Mouse (Mus musculus): ENCODE data around the gene Cacna1i. TPM values are rescaled to one million over a fixed set of nuclear protein-coding genes. Genes with fewer than 3 reads are reported as not detected.

Gene Cacna1i
- total and polyA plus RNA-seq, 2 experiments from 2014 or later: not detected

DNA sequence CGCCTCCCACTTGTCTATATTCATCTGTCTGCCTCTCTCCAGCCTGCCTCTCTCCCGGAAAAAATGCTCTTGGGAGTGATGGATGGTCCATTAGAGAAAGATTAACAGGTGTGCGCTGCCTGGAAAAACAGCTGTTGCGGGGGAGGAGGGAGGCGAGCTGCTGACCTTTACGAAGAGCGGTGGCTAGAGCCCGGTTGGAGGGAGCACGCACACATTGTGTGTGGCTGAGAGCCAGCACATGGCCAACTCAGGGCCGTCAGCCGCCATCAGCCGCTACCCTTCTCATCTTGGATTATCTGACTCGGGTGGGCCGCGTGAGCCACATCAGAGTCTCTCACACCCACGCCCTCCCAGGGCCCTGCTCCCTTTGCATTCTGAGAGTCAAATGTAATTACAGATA lies 79.9 kb downstream of the Cacna1i start:
- Histone ChIP-seq H3K4me2 (ENCODE audit: low read depth, low read length) (no peak overlapping the region), H3K4me3 (ENCODE audit: low read depth, low read length) (no peak overlapping the region), H3K9ac (replicated peaks; ENCODE audit: low read depth, low read length) (no peak overlapping the region), H3K27me3 (ENCODE audit: control insufficient read depth, insufficient read depth, low read length) (0 out of 2 replicates have a peak, but pooled peaks cover 5% of the 10 kb centered on the region), H3K4me1 (ENCODE audit: control insufficient read depth, insufficient read depth) (peaks cover 2% of the 10 kb centered on the region; the same call in 1 of the 2 replicates), H3K36me3 (replicated peaks; ENCODE audit: control insufficient read depth, insufficient read depth, low read length) (no peaks in the 10 kb centered on the region), H3K27ac (ENCODE audit: low read depth) (no peak overlapping the region), H3K9me3 (replicated peaks; ENCODE audit: control insufficient read depth, low read length) (no peaks in the 10 kb centered on the region)
- WGBS: 17% methylated on average over 16 of the region's 16 CpGs
- ATAC-seq (ENCODE audit: insufficient read depth, low read depth): no peak
- no peak for DNase-seq (ENCODE audit: low spot score)
- no peak for TF ChIP-seq EP300 (IDR thresholded peaks at IDR 0.05; ENCODE audit: low read depth)
- no peak for TF ChIP-seq CTCF (IDR thresholded peaks at IDR 0.05; ENCODE audit: low read depth)

DNA sequence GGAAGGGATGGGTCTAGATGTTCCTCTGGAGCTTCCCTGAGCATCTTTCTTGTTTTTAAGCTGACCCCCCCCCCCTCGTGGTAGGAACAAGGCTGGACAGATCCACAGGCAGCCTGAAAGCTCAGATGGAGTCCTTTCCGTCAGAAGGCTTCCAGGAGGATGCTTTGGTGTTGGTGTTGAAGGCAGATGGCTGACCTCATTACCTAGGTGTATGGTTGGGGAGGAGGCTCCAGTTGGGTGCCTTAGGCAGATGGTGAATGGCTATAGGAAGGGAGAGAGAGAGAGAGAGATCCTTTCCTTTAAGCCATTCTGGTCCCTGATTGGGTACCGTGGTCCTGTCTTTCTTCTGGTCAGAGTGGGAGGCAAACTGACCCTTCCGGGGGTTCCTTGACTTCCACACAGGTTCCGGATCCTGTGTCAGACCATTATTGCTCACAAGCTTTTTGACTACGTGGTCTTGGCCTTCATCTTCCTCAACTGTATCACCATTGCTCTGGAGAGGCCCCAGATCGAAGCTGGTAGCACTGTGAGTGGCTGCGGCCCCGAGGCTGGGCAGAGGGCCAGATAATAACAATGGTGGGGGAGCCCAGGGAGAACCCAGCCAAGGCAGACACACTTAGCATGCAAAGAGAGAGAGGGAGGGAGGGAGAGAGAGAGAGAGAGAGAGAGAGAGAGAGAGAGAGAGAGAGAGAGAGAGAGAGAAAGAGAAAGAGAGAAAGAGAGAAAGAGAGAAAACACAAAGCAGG lies 86.4 kb downstream of the Cacna1i start:
- Histone ChIP-seq H3K4me1 (ENCODE audit: control insufficient read depth, insufficient read depth) (no peaks in the 10 kb centered on the region), H3K36me3 (replicated peaks; ENCODE audit: control insufficient read depth, insufficient read depth, low read length) (no peaks in the 10 kb centered on the region)
- ATAC-seq (ENCODE audit: insufficient read depth, low read depth): no peak

DNA sequence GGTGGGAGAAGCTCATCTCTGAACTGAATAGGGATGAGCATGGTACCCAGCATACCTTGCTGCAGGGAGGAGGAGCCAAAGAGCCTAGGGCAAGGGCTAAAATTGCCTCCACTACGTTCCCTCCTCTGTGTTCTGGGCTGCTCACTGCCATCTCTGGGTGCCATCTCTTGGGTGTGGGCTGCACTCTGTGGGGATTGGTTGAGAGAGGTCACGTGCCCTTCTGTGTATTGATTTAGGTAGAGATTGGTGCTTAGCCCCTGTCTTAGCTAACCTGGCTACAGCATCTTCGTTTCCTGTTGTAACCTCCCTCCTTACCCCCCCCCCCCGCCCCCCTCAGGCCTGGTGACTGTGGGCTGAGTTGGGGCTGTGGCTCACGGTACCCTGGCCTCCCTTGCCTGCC lies 87.8 kb downstream of the Cacna1i start:
- Histone ChIP-seq H3K4me2 (ENCODE audit: low read depth, low read length) (no peak overlapping the region), H3K4me1 (ENCODE audit: control insufficient read depth, insufficient read depth) (no peaks in the 10 kb centered on the region), H3K9me3 (replicated peaks; ENCODE audit: control insufficient read depth, low read length) (peaks cover 3% of the 10 kb centered on the region; the same call in 1 of the 2 replicates), H3K4me3 (ENCODE audit: low read depth, low read length) (no peak overlapping the region), H3K27ac (ENCODE audit: low read depth) (no peak overlapping the region), H3K9ac (replicated peaks; ENCODE audit: low read depth, low read length) (no peak overlapping the region), H3K36me3 (replicated peaks; ENCODE audit: control insufficient read depth, insufficient read depth, low read length) (no peaks in the 10 kb centered on the region), H3K27me3 (ENCODE audit: control insufficient read depth, insufficient read depth, low read length) (peaks cover 7% of the 10 kb centered on the region; the same call in 1 of the 2 replicates)
- ATAC-seq (ENCODE audit: insufficient read depth, low read depth): no peak
- TF ChIP-seq EP300 (IDR thresholded peaks at IDR 0.05; ENCODE audit: low read depth) (no peak), CTCF (IDR thresholded peaks at IDR 0.05; ENCODE audit: low read depth) (no peak)
- 69% methylated on average over 4 of the region's 5 CpGs for WGBS
- DNase-seq (ENCODE audit: low spot score): no peak

More for the DNA sequence above, 86.4 kb downstream of the Cacna1i start:
- 49% methylated on average over 9 of the region's 9 CpGs for WGBS
- Histone ChIP-seq H3K27me3 (ENCODE audit: control insufficient read depth, insufficient read depth, low read length) (peaks cover 7% of the 10 kb centered on the region; the same call in 1 of the 2 replicates), H3K27ac (ENCODE audit: low read depth) (no peak overlapping the region), H3K4me2 (ENCODE audit: low read depth, low read length) (no peak overlapping the region), H3K9ac (replicated peaks; ENCODE audit: low read depth, low read length) (no peak overlapping the region), H3K9me3 (replicated peaks; ENCODE audit: control insufficient read depth, low read length) (no peaks in the 10 kb centered on the region), H3K4me3 (ENCODE audit: low read depth, low read length) (no peak overlapping the region)
- TF ChIP-seq EP300 (IDR thresholded peaks at IDR 0.05; ENCODE audit: low read depth) (no peak), CTCF (IDR thresholded peaks at IDR 0.05; ENCODE audit: low read depth) (no peak)
- no peak for DNase-seq (ENCODE audit: low spot score)

DNA sequence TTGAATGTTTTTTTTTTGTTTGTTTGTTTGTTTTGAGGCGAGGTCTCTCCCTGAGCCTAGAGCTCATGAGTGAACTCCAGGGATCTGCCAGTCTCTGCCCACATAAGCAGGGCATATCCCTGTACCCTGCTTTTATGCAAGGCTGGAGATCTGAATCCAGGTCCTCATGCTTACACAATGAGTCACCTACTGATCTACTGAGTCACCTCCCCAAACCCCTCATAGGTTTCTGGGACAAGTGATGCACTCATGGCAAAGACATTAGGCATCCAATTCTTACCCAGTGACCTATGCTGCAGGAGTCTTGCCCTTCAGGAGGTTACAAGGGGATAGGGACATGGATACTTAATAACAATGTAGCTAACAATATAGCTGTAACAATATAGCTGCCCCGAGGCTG lies 100.1 kb downstream of the Cacna1i start:
- no peaks in the 10 kb centered on the region for H3K4me1 ChIP-seq (ENCODE audit: control insufficient read depth, insufficient read depth)
- no peak overlapping the region for H3K4me3 ChIP-seq (ENCODE audit: low read depth, low read length)
- TF ChIP-seq CTCF (IDR thresholded peaks at IDR 0.05; ENCODE audit: low read depth) (no peak), EP300 (IDR thresholded peaks at IDR 0.05; ENCODE audit: low read depth) (no peak)
- H3K36me3 ChIP-seq (replicated peaks; ENCODE audit: control insufficient read depth, insufficient read depth, low read length): no peaks in the 10 kb centered on the region
- H3K4me2 ChIP-seq (ENCODE audit: low read depth, low read length): no peak overlapping the region
- DNase-seq (ENCODE audit: low spot score): no peak
- H3K27me3 ChIP-seq (ENCODE audit: control insufficient read depth, insufficient read depth, low read length): 0 out of 2 replicates have a peak, but pooled peaks cover 3% of the 10 kb centered on the region
- no peaks in the 10 kb centered on the region for H3K9me3 ChIP-seq (replicated peaks; ENCODE audit: control insufficient read depth, low read length)
- no peak for ATAC-seq (ENCODE audit: insufficient read depth, low read depth)
- 84% methylated on average over 2 of the region's 2 CpGs for WGBS
- H3K9ac ChIP-seq (replicated peaks; ENCODE audit: low read depth, low read length): no peak overlapping the region
- H3K27ac ChIP-seq (ENCODE audit: low read depth): no peak overlapping the region

DNA sequence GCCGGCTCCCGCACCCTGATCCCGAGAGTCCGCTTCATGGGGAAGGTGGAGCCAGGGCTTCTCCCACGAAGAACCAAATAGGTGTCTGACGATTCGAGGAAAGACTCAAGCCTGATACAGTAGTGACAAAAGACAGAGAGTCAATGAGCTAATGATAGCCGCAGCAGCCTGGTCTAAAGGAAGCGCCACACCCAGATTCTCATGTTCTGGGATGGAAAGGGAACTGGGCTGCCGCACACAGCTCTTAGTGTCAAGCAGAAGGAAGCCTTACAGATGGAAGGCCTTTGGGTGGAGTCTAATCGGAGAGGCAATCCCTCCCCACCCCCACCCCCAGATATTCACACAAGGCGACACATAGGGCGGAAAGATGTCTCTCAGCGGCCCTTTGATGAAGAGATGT lies 104.8 kb downstream of the Cacna1i start:
- no peak overlapping the region for H3K4me2 ChIP-seq (ENCODE audit: low read depth, low read length)
- H3K9me3 ChIP-seq (replicated peaks; ENCODE audit: control insufficient read depth, low read length): no peaks in the 10 kb centered on the region
- no peaks in the 10 kb centered on the region for H3K4me1 ChIP-seq (ENCODE audit: control insufficient read depth, insufficient read depth)
- 0 out of 2 replicates have a peak, but pooled peaks cover 14% of the 10 kb centered on the region for H3K27me3 ChIP-seq (ENCODE audit: control insufficient read depth, insufficient read depth, low read length)
- no peak overlapping the region for H3K4me3 ChIP-seq (ENCODE audit: low read depth, low read length)
- TF ChIP-seq CTCF (IDR thresholded peaks at IDR 0.05; ENCODE audit: low read depth): no peak
- no peak for TF ChIP-seq EP300 (IDR thresholded peaks at IDR 0.05; ENCODE audit: low read depth)
- H3K9ac ChIP-seq (replicated peaks; ENCODE audit: low read depth, low read length): no peak overlapping the region
- WGBS: 68% methylated on average over 14 of the region's 14 CpGs
- no peak for ATAC-seq (ENCODE audit: insufficient read depth, low read depth)
- no peaks in the 10 kb centered on the region for H3K36me3 ChIP-seq (replicated peaks; ENCODE audit: control insufficient read depth, insufficient read depth, low read length)
- no peak for DNase-seq (ENCODE audit: low spot score)
- no peak overlapping the region for H3K27ac ChIP-seq (ENCODE audit: low read depth)

Data from heart, postnatal 0 days (tissue).